Mouse (Mus musculus) neural tube, embryonic 10.5 days (tissue): ENCODE measurements around the gene Stmn1.

ENCODE experiments used
- DNase-seq: peaks from one replicate; pipeline ENCODE4 v3.0.0-alpha.2; 2017; ENCODE audit warnings: low spot score; ENCODE audit errors: extremely low spot score

The Stmn1 gene

GRCm38 (mm10) chr4:134512798-134513197 lies 44.7 kb downstream of the Stmn1 start:
- peak; percentile 47 for DNase-seq

DNA sequence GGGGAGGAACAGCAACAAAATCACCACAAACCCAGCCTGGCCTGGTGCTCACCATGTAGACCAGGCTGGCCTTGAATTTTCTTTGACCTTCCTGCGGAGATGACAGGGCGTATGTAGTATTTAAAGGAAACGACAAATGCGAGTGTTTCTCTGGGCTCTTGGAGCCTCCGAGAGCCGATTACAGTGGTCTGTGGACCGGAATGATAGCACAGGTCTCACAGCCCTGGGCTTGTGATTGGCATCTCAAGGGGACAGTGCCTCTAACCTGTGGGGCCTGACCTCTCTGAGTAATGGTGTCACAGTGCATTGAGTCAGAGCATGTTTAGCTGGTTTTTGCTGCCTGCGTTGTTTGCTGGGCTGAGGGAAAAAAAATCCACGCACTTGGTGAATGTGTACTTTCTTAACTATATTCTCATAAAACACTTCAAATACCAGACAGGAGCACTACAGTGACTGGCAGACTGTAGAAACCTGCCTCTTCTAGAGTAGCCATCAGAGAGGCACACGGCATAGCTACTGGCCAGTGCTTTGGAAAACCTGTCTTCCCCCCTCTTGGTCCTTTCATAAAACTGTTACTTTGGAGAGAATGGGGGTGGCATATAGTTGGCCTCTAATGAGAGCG lies 46.3 kb downstream of the Stmn1 start:
- DNase-seq, result no peak

GRCm38 (mm10) chr4:134515614-134516013 lies 47.5 kb downstream of the Stmn1 start:
- DNase-seq, result no peak

- DNase-seq, result no peak
Observed at GRCm38 (mm10) chr4:134516981-134517380, 48.9 kb downstream of the Stmn1 start.

- DNase-seq, result no peak
Observed at GRCm38 (mm10) chr4:134517719-134518118, 49.6 kb downstream of the Stmn1 start.

DNA sequence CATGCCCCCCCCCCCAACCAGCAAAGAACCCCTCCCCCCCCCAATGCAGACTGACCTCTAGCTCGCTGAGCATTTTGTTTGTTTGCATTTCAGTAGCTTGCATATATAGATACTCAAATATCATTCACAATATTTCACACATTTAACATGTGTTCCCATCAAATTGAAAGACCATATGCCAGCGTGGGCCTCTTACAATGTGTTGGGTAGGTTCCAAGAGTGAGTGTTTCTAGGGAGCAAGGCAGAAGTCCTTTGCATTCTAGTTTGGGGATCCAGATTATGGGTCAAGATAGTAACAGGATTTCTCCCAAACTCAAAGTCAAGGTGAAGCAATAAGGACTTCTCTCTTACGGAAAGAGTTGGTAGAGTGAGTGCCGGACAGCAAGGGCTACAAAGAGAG lies 50.4 kb downstream of the Stmn1 start:
- no peak for DNase-seq

DNA sequence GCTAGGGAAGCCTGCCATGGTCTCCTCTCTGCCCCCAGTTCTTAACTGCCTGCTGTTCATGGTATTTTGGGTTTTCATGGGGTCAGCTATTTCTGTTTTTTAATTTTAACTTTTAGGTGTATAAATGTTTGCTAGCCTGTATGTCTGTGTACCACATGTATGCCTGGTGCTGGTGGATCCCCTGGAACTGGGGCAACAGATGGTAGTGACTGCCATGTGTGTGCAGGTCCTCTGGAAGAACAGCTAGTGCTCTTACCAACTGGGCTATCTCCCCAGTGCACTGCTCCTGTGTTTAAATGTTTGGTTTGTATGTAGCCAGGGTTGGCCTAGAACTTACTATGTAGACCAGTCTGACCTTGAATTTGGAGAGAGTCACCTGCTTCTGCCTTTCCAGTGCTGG lies 51.2 kb downstream of the Stmn1 start:
- no peak for DNase-seq
